Mouse (Mus musculus) lung, adult 18-20 months (tissue): Measurements from ENCODE around the gene Apeh.
A peak's percentile ranks its signal among the peaks of the same experiment; 100 is the strongest.

ENCODE experiments used
- DNase-seq, 2 experiments: peaks; one replicate each; pipeline ENCODE4 v3.0.0; 2022; ENCODE audit warnings: mixed read lengths in 2 of 2

Gene Apeh

GRCm38 (mm10) chr9:108073141-108073930 lies 21.1 kb downstream of the Apeh start:
- no peak for DNase-seq

DNA sequence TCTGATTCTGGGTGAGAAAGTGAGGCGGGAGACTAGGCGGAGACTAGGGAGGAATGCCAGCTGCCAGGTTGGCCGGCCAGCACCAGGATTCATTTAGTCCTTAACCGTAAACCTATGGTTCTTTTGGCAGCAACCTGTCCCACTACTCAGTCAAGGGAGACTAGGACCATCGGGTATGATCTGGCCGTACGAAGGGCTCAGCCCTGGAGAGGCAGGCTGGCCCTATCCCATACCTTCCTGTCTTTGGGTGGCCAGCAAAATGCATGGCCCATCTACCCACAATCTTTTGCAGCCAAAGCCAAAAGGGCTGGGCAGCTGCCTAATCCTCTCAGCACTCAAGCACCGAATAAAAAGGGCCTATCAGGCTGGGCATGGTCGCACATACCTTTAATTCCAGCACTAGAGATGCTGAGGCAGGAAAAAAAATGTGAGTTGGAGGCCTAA lies 21.9 kb downstream of the Apeh start:
- no peak for DNase-seq

GRCm38 (mm10) chr9:108071801-108072200 lies 22.6 kb downstream of the Apeh start:
- DNase-seq, result no peak

DNA sequence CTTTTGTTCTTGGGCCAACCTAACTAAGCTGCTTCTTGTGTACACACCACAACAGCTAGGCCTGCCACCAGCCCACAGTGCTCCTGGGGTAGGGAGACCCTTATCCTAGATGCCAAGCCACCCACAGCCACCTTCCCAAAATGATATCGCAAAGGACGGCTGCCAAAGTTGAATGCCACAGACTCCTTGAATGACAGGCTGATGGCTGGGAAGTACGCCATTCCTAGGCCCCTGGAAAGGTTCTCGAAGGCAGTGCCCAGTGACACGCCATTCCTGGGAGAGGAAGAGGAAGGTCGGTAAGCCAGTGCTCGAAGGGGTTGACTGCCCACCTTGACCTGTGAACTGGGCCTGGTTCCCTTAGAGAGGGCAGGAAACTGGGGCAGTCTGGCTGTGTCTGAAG lies 24.9 kb downstream of the Apeh start:
- DNase-seq, result no peak

DNA sequence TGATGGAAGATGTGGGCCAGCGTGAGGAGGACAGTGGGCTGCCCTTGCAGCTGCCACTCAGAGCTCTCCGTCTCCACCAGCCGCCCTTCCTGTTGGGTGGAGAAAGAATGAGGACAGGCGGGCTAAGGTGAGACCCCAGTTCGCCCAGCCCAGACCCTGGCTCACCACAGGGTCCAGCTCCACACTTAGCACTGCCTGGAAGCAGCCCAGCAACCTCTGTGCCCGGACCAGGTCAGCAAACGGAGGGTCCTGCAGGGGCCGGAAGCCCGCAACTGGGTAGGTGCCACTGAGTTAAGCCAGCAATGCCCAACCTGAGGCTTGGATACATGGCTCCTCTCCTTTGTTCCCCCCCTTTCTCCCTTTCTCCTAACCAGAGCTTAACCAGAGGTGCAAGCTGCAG lies 25.4 kb downstream of the Apeh start:
- no peak for DNase-seq

DNA sequence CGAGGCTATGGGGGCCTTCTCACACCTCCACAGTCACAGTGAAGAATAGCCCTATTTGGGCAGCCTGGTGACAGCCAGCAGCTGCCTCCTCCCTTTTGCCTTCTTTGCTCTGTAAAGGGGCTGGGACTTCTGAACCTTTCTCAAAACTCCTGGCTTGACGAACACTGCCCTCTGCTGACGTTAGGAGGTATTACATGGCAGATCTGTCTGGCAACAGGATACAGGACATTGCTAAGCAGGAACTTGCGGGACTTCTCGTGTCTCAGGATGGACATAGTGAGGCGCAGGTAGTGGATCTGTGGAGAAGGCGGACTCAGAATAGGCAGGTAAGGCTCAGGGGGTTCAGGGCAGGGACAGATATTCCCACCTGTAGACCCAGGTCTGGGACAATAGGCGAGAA lies 26.5 kb downstream of the Apeh start:
- DNase-seq, result peak; percentile 76 to 82

DNA sequence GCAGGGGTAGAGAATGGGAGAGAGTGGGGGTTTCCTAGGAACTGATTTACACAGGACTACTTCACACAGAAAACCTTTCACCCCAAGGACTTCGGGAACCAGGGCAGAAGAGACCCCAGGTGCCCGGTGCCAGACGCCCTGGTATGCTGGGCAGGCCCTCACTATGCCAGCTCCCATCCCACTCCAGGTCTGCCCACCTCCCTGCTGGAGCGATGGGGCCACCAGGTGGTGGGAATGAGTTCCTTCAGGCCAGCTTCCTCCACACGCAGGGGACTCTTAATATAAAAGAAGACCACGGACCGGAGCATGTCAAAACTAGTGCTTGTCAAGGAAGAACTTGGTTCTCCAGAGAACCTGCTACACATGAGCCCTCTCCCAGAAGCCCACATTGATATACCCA lies 27.2 kb downstream of the Apeh start:
- no peak for DNase-seq

- peak; percentile 51 for DNase-seq
Measured at GRCm38 (mm10) chr9:108065491-108066011, 28.9 kb downstream of the Apeh start.

GRCm38 (mm10) chr9:108063361-108063760 lies 31.0 kb downstream of the Apeh start:
- no peak for DNase-seq

DNA sequence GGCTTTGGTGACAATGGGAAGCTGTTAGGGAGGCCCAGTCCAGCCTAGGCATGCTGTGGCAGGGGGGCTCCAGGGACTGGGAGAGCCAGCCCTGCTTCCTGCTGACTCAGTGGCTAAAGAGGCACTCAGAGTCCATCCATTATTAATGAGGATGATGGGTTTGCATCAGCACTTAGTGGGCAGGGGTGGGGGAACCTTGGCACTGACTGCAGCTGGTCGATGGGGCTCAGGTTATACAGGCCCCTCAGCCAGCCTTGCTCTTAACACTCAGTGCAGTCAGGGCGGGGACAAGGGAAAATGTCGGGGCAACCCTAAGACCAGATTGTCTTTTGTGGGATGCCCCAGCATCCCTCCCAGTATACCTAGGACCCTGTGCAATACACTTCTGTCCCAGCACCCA lies 32.3 kb downstream of the Apeh start:
- no peak for DNase-seq

- no peak for DNase-seq
Measured at GRCm38 (mm10) chr9:108058291-108058690, 36.1 kb downstream of the Apeh start.

- no peak for DNase-seq
Measured at GRCm38 (mm10) chr9:108057262-108057562, 37.2 kb downstream of the Apeh start.

- DNase-seq, result no peak
Measured at GRCm38 (mm10) chr9:108056361-108057261, 37.8 kb downstream of the Apeh start.

GRCm38 (mm10) chr9:108055661-108056237 lies 38.7 kb downstream of the Apeh start:
- no peak for DNase-seq

DNA sequence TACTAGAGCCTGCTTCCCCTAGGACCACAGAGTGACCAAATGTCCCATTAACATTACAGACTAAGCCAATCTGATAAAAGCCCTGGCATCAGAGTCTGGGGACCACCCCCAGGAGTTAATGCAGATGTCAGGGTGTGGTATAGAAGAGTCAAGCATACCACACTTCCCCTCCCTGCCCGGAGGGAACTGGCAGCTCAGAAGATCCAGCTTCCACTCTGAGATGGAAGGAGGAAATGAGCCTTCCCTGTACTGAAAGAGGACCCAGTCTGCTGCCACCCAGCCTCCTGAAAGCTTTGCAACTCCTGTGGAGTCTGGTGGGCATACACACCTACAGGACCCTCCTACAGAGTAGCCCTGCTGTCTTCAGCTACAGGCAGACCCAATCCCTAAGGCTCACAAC lies 39.3 kb downstream of the Apeh start:
- no peak for DNase-seq

- no peak for DNase-seq
Measured at GRCm38 (mm10) chr9:108054331-108055040, 39.9 kb downstream of the Apeh start.

DNA sequence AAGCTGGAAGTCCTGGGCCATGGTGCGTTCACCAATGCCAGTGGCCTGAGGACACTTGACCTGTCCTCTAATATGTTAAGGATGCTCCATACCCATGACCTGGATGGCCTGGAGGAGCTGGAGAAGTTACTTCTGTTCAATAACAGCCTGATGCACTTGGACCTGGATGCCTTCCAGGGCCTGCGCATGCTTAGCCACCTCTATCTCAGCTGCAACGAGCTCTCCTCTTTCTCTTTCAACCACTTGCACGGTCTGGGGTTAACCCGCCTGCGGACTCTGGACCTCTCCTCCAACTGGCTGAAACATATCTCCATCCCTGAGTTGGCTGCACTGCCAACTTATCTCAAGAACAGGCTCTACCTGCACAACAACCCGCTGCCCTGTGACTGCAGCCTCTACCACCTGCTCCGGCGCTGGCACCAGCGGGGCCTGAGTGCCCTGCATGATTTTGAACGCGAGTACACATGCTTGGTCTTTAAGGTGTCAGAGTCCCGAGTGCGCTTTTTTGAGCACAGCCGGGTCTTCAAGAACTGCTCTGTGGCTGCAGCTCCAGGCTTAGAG lies 40.7 kb downstream of the Apeh start:
- DNase-seq, result no peak

DNA sequence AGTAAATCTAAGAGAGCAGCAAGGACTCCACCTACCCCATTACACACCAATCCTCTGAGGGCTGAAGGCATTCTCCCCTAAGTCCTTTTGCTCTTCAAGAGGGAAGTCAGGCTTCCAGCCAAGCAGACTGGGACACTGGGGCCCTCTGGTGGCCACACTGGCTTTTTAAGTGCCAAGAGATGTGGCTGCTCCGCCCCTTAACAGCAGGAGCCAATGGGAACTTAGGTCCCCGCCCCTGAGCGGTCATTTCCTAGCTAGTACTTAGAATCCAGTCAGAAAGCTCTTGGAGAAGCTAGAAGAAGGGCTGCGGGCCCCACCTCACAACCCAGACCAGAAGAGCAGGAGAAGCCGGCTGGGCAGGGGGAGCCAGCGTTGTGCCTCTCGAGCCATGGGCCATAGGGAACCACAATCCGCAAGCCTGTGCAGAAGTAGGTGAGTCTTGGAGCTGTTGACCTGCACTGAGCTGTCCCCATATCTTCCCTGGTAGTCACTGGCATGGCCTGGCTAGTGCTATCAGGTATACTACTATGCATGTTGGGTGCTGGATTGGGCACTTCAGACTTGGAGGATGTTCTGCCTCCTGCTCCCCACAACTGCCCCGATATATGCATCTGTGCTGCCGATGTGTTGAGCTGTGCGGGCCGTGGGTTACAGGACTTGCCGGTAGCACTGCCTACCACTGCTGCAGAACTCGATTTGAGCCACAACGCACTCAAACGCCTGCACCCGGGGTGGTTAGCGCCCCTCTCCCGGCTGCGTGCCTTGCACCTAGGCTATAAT lies 41.3 kb downstream of the Apeh start, which contains the start of gene Amigo3:
Amigo3 (plus strand) TSS at position 275 of the 780 bp plus-strand sequence.
- DNase-seq, result peak; percentile 97 to 98

GRCm38 (mm10) chr9:108052411-108052810 lies 42.0 kb downstream of the Apeh start:
- no peak for DNase-seq

- DNase-seq, result no peak
Measured at GRCm38 (mm10) chr9:108051931-108052220, 42.5 kb downstream of the Apeh start.

DNA sequence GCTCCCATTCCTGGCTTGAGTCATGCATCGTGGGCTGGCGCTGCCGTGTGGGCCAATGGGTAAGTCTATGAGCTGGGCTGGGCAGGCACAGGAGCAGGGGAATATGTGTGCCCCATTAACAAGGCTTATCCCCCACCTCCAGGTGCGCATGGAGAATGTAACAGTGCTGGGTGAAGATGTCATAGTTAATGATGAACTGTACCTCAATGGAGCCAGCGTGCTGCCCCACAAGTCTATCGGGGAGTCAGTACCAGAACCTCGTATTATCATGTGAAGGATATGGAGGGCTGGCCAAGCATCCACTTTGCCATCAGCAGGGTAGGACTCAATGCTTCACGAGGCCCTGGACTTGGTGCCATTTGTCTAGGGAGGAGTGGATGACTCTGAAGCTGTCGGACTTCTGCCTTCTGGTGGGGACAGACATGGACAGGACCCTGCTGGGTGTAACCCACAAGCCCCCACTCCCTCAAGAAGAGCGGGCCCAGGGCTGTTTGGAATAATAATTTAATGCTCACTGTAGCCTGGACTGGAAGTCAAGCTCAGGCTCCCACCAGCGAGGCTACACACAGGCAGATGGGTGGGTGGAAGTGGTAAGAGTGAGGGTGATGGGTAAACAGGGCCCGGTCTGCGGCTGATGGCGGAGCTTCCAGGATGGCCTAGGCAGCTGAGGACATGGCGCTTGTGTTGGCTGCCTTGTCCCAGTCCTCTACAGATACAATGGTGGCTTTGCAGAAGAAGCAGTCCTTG lies 43.0 kb downstream of the Apeh start:
- DNase-seq, result no peak
